Mouse (Mus musculus): ENCODE measurements around the gene Olfr1326-ps1.

Olfr1326-ps1 gene

GRCm38 (mm10) chrX:74574788-74575187 lies at the start of gene Olfr1326-ps1:
Gene Olfr1326-ps1, minus strand, starts transcription at chrX:74574888.
- DNase-seq (ENCODE audit: low spot score in 2 of 2): no peak

GRCm38 (mm10) chrX:74592379-74592778 lies 17.7 kb upstream of the Olfr1326-ps1 start, which contains the start of gene Olfr1325:
Gene Olfr1325, plus strand, starts transcription at chrX:74592679.
- DNase-seq (ENCODE audit: low spot score in 2 of 2): no peak
